In the genomic region with DNA sequence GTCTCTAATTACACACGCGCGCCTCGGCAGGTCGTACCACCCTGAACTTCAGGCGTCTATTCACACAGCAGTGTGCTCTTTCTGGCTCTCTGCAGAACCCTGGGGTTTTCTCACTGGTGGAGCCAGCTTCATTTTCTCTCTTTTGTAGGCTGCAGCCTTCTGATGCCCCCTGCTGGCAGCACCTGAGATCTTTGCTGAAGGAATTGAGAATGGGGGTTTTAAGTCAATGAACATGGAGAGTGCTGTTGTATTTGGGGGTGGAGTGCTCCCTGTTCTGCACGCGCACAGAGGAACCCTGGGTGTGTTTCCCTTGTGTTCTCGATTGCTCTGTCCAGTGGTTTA, we compare ENCODE assay signal across 8 mouse cellular contexts. TPM values are rescaled to one million over a fixed set of nuclear protein-coding genes. Genes with fewer than 3 reads are reported as not detected.
DNase-seq lines count a peak whose midpoint lies in the region; ATAC-seq and TF ChIP-seq lines count a peak whose summit lies in the region.

No protein-coding gene starts in this region.

- no peak for TF ChIP-seq EP300 in liver, embryonic 14.5 days (IDR thresholded peaks at IDR 0.05; ENCODE audit: low read depth)

- no peak overlapping the region for H3K9ac ChIP-seq in heart, embryonic 15.5 days
- no peak overlapping the region for H3K9ac ChIP-seq in liver, embryonic 14.5 days (replicated peaks)
- no peak overlapping the region for H3K9ac ChIP-seq in neural tube, embryonic 15.5 days (replicated peaks)

- H3K27me3 ChIP-seq in forebrain, embryonic 10.5 days (ENCODE audit: poor library complexity, severe bottlenecking), result peaks cover 14% of the 10 kb centered on the region; the same call in 1 of the 2 replicates
- H3K27me3 ChIP-seq in heart, embryonic 15.5 days, result 0 out of 2 replicates have a peak, but pooled peaks cover 7% of the 10 kb centered on the region
- H3K27me3 ChIP-seq in liver, embryonic 14.5 days (ENCODE audit: control insufficient read depth, insufficient read depth, low read length), result no peaks in the 10 kb centered on the region
- H3K27me3 ChIP-seq in neural tube, embryonic 15.5 days (replicated peaks), result no peaks in the 10 kb centered on the region

- H3K27ac ChIP-seq in forebrain, embryonic 10.5 days, result 0 out of 2 replicates have a peak overlapping the region, but pooled peaks have one; percentile 63
- H3K27ac ChIP-seq in heart, embryonic 15.5 days, result no peak overlapping the region
- H3K27ac ChIP-seq in liver, embryonic 14.5 days, result no peak overlapping the region
- no peak overlapping the region; the same call in 1 of the 2 replicates for H3K27ac ChIP-seq in neural tube, embryonic 15.5 days (replicated peaks)

- peak; percentile 73 for TF ChIP-seq CTCF in liver, embryonic 14.5 days (IDR thresholded peaks at IDR 0.05; ENCODE audit: low read depth)

- H3K36me3 ChIP-seq in forebrain, embryonic 10.5 days (replicated peaks), result no peaks in the 10 kb centered on the region
- H3K36me3 ChIP-seq in heart, embryonic 15.5 days, result no peaks in the 10 kb centered on the region
- H3K36me3 ChIP-seq in liver, embryonic 14.5 days (replicated peaks; ENCODE audit: control insufficient read depth, insufficient read depth, low read depth), result no peaks in the 10 kb centered on the region
- no peaks in the 10 kb centered on the region for H3K36me3 ChIP-seq in neural tube, embryonic 15.5 days

- DNase-seq in B cell, adult 2 months, result peak; percentile 88 to 90
- peak; percentile 89 for DNase-seq in brain, adult 2 months (ENCODE audit: low read depth, low spot score)
- peak; percentile 74 for DNase-seq in forebrain, embryonic 10.5 days (ENCODE audit: extremely low spot score, low spot score)
- peak; percentile 69 to 82 for DNase-seq in kidney, postnatal 25 days
- DNase-seq in liver, embryonic 14.5 days (ENCODE audit: low read depth in 3 of 3, low spot score in 3 of 3), result peak; percentile 33 to 38 (median 38)
- peak; percentile 88 for DNase-seq in testis, postnatal 10 days (ENCODE audit: low spot score)

- peak overlapping the region; percentile 52 for H3K4me2 ChIP-seq in heart, embryonic 15.5 days
- peak overlapping the region; percentile 2; the same call in 1 of the 2 replicates for H3K4me2 ChIP-seq in liver, embryonic 14.5 days (ENCODE audit: low read depth)
- peak overlapping the region; percentile 53 for H3K4me2 ChIP-seq in neural tube, embryonic 15.5 days

- H3K9me3 ChIP-seq in forebrain, embryonic 10.5 days, result no peaks in the 10 kb centered on the region
- no peaks in the 10 kb centered on the region for H3K9me3 ChIP-seq in heart, embryonic 15.5 days (replicated peaks)
- H3K9me3 ChIP-seq in liver, embryonic 14.5 days (ENCODE audit: control insufficient read depth, low read length), result no peaks in the 10 kb centered on the region
- no peaks in the 10 kb centered on the region for H3K9me3 ChIP-seq in neural tube, embryonic 15.5 days (replicated peaks)

- peak overlapping the region; percentile 34 for H3K4me3 ChIP-seq in forebrain, embryonic 10.5 days
- peak overlapping the region; percentile 19 for H3K4me3 ChIP-seq in heart, embryonic 15.5 days
- peak overlapping the region in 1 of 2 experiments; percentile 14; a peak in 1 of 4 replicates for H3K4me3 ChIP-seq in liver, embryonic 14.5 days (ENCODE audit: insufficient read depth in 1 of 2, low read depth in 2 of 2, low read length in 2 of 2)
- H3K4me3 ChIP-seq in neural tube, embryonic 15.5 days (replicated peaks), result 0 out of 2 replicates have a peak overlapping the region, but pooled peaks have one; percentile 9

- WGBS in forebrain, embryonic 10.5 days, result 4% methylated on average over 9 of the region's 9 CpGs
- WGBS in heart, embryonic 15.5 days, result 3% methylated on average over 9 of the region's 9 CpGs
- 4% methylated on average over 9 of the region's 9 CpGs for WGBS in liver, embryonic 14.5 days (ENCODE audit: insufficient replicate concordance)
- WGBS in neural tube, embryonic 15.5 days, result 1% methylated on average over 9 of the region's 9 CpGs

- ATAC-seq in heart, embryonic 15.5 days (replicated peaks; ENCODE audit: insufficient number of reproducible peaks, insufficient read depth, low FRiP score, low read depth), result 0 out of 2 replicates have a peak, but pooled peaks have one; percentile 47
- no peak for ATAC-seq in liver, embryonic 14.5 days (ENCODE audit: insufficient read depth)
- peak; percentile 83 for ATAC-seq in neural tube, embryonic 15.5 days (ENCODE audit: low FRiP score)

- peaks cover 12% of the 10 kb centered on the region for H3K4me1 ChIP-seq in forebrain, embryonic 10.5 days
- H3K4me1 ChIP-seq in heart, embryonic 15.5 days (replicated peaks), result no peaks in the 10 kb centered on the region
- no peaks in the 10 kb centered on the region for H3K4me1 ChIP-seq in liver, embryonic 14.5 days (replicated peaks; ENCODE audit: control insufficient read depth in 2 of 2, insufficient read depth in 2 of 2, low read length in 1 of 2)
- peaks cover 7% of the 10 kb centered on the region; the same call in 1 of the 2 replicates for H3K4me1 ChIP-seq in neural tube, embryonic 15.5 days

RNA-seq across cellular contexts. Expression of a gene that starts 21.2 kb away (rescaled TPM):
- 0.06 TPM in 1 of 2 replicates, not detected in the other for polyA plus RNA-seq in forebrain, embryonic 10.5 days (2016; fragmentation: Nextera tagmentation; extraction: Ambion mirVana)
- 0.05 TPM in 1 of 2 replicates, not detected in the other for polyA plus RNA-seq in heart, embryonic 15.5 days (2015; fragmentation: Nextera tagmentation; extraction: Ambion mirVana)
- polyA plus RNA-seq in liver, embryonic 14.5 days (2012; rRNA removed), result 0.01 TPM in 1 of 2 replicates, not detected in the other
- polyA plus RNA-seq in liver, embryonic 14.5 days (2014; fragmentation: Nextera tagmentation; extraction: Ambion mirVana), result not detected in 2 replicates
- polyA plus RNA-seq in neural tube, embryonic 15.5 days (2015; fragmentation: Nextera tagmentation; extraction: Ambion mirVana), result 0.10 TPM in 1 of 2 replicates, not detected in the other

Comparison
In these comparisons a context has a peak if more than half of its experiments do, and no peak if none do; other contexts are left out.
1. DNase-seq: peak in every context shown above with its lines; median percentile 89 in B cell, adult 2 months; 89 in brain, adult 2 months; 88 in testis, postnatal 10 days; 76 in kidney, postnatal 25 days; 74 in forebrain, embryonic 10.5 days; 38 in liver, embryonic 14.5 days.
2. H3K4me2 ChIP-seq: peak in every context shown above with its lines; median percentile 53 in neural tube, embryonic 15.5 days; 52 in heart, embryonic 15.5 days; 2 in liver, embryonic 14.5 days.